Mouse (Mus musculus) intestine, embryonic 16.5 days (tissue): Measurements from ENCODE around the gene Pdlim1. TPM values are rescaled to one million over a fixed set of nuclear protein-coding genes. Genes with fewer than 3 reads are reported as not detected.

ENCODE experiments used
- ATAC-seq: fragments of 200-750 bp; cut with Nextera tagmentation; 2 replicates; pipeline ENCODE4 v1.8.0; 2017; ENCODE audit warnings: moderate TSS enrichment, moderate library complexity
- H3K27ac ChIP-seq: fragments of 300-500 bp; sonication (generic); 2 replicates; pipeline ENCODE4 v1.5.1; 2014; ENCODE audit warnings: mild to moderate bottlenecking, low read length
- H3K27me3 ChIP-seq: fragments of 300-500 bp; sonication (generic); replicated peaks from 2 replicates; pipeline ENCODE4 v1.6.1; 2014; ENCODE audit warnings: low read length, control low read depth, mixed read lengths; ENCODE audit not compliant: control insufficient read depth, insufficient read depth
- H3K36me3 ChIP-seq: fragments of 300-500 bp; sonication (generic); 2 replicates; pipeline ENCODE4 v1.6.1; 2014; ENCODE audit warnings: low read length, control low read depth; ENCODE audit not compliant: control insufficient read depth, insufficient read depth
- H3K4me1 ChIP-seq: fragments of 300-500 bp; sonication (generic); 2 replicates; pipeline ENCODE4 v1.6.1; 2014; ENCODE audit warnings: low read length, control low read depth, mixed read lengths; ENCODE audit not compliant: control insufficient read depth, insufficient read depth
- H3K4me2 ChIP-seq: fragments of 300-500 bp; sonication (generic); 2 replicates; pipeline ENCODE4 v1.6.1; 2014; ENCODE audit warnings: low read depth, low read length, control low read depth
- H3K4me3 ChIP-seq: fragments of 300-500 bp; sonication (generic); 2 replicates; pipeline ENCODE4 v1.5.1; 2014; ENCODE audit warnings: mild to moderate bottlenecking, low read length
- H3K9ac ChIP-seq: fragments of 300-500 bp; sonication (generic); 2 replicates; pipeline ENCODE4 v1.6.1; 2014; ENCODE audit warnings: low read depth, low read length
- H3K9me3 ChIP-seq: fragments of 300-500 bp; sonication (generic); 2 replicates; pipeline ENCODE4 v1.6.1; 2016; ENCODE audit warnings: low read length, control low read depth; ENCODE audit not compliant: control insufficient read depth
- WGBS: fragments of 180-500 bp; shearing (Covaris S2); extraction: QIAGEN DNeasy Blood & Tissue Kit; methylation state at CpG from one replicate; pipeline ENCODE4 v1.1.7; 2014; 5-methylcytosine and 5-hydroxymethylcytosine counted together
- polyA plus RNA-seq: library from polyadenylated mRNA; unstranded; fragments of >200 nt; fragmentation: Nextera tagmentation; extraction: Ambion mirVana; gene quantifications from 2 replicates; pipeline ENCODE4 v1.2.1, GENCODE M21; 2015

Gene Pdlim1
- polyA plus RNA-seq, 1 experiment from 2014 or later = 222 TPM

DNA sequence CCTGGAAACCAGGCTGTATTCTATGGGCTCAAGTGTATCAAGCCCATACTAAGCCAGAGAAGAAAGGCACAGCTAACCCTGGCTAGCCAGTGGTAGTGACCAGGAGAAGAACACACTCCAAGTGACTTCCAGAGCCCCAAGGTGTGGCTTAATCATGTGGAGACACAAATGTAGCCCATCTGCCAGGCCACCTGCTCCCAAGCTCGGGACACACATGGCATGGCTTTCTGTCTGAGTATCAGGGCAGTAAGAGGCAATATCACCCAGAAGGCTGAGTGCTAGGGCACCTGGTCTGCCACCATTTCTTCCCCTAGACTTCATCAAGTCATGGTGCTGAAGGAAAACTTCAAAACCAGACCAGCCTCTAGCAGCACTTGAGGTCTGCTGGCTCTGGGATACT, 22.6 kb upstream of the Pdlim1 start:
- H3K4me3 ChIP-seq = no peak overlapping the region
- no peaks in the 10 kb centered on the region; the same call in 1 of the 2 replicates for H3K36me3 ChIP-seq
- H3K4me2 ChIP-seq = no peak overlapping the region
- peaks cover 18% of the 10 kb centered on the region for H3K4me1 ChIP-seq
- ATAC-seq = no peak
- 76% methylated on average over 1 of the region's 1 CpGs for WGBS
- no peaks in the 10 kb centered on the region for H3K9me3 ChIP-seq
- no peak overlapping the region for H3K9ac ChIP-seq
- H3K27ac ChIP-seq = no peak overlapping the region
- no peaks in the 10 kb centered on the region for H3K27me3 ChIP-seq

DNA sequence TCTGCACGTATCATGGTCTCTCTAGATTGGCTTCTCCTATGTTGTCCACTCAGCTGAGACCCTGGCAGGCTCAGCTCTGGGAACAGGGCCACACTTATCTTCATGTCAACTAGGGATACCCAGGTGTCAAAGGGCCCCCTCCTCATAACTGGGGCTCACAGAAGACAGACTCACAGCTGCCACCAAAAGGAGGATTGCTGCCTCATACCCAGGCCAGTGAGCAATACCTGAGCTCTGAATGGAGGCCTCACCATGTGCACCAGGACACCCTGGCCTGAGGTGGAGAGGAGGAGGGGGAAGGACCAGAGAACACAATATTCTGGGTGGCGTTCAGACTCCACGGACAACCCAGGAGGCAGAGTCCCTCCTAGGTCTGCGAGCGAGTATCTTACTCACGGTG, 22.1 kb upstream of the Pdlim1 start:
- Histone ChIP-seq H3K27me3 (no peaks in the 10 kb centered on the region), H3K27ac (no peak overlapping the region), H3K4me3 (no peak overlapping the region), H3K36me3 (no peaks in the 10 kb centered on the region; the same call in 1 of the 2 replicates), H3K9ac (no peak overlapping the region), H3K9me3 (no peaks in the 10 kb centered on the region), H3K4me2 (no peak overlapping the region), H3K4me1 (peaks cover 14% of the 10 kb centered on the region)
- ATAC-seq = no peak
- 95% methylated on average over 6 of the region's 6 CpGs for WGBS

DNA sequence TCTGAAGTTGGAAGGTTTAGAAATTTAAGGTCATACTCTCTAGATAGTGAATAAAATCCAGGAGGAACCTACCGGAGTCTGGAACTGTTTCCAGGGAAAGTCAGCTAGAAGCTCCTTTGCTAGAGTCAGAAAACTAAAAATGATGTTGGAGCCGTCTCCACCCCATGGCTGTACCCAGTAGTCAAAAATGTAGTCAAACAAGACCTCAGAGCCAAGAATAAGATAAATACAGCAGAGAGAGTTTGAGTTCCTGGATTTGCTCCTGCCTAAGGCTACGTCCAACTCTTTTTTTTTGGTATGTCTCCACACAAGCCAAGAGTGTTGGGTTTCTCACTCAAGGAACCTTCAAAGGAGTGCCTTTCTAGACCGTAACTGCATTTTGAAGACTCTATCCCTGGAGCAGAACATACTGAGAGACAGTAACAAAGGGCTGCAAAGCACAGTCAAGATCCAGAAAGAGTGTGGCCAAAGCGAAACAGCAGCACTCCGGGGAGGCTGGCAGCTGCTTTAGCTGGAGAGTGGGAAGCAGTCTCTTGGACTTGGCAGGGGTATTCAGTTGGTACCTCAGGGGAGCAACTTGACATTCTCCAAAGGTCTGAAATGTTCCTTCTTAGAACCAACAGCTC, 18.6 kb upstream of the Pdlim1 start:
- 86% methylated on average over 6 of the region's 6 CpGs for WGBS
- H3K4me1 ChIP-seq = no peaks in the 10 kb centered on the region
- no peak overlapping the region for H3K27ac ChIP-seq
- no peak for ATAC-seq
- no peaks in the 10 kb centered on the region for H3K27me3 ChIP-seq
- H3K9ac ChIP-seq = no peak overlapping the region
- no peak overlapping the region for H3K4me3 ChIP-seq
- H3K36me3 ChIP-seq = no peaks in the 10 kb centered on the region; the same call in 1 of the 2 replicates
- H3K9me3 ChIP-seq = no peaks in the 10 kb centered on the region
- H3K4me2 ChIP-seq = no peak overlapping the region

DNA sequence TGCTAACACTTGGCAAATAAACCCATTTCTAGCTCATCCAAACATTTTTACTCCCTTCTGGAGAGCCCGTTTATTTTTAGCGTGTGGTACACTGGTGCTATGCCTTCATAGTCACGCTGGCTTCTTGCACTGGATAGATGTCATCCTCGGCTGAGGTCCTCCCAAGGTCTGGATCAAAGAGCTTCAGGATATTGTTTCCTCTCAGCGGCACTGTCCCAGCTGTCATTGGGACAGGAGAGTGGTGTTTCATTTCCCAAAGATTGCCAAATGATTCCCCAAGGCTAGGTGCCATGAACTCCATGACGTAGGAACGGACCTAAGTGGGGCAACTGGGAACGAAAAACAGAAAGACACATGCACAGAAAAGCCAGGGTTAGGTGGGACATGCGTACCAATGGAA, 16.8 kb upstream of the Pdlim1 start:
- no peaks in the 10 kb centered on the region for H3K4me1 ChIP-seq
- 89% methylated on average over 9 of the region's 9 CpGs for WGBS
- no peaks in the 10 kb centered on the region for H3K9me3 ChIP-seq
- no peak for ATAC-seq
- no peaks in the 10 kb centered on the region for H3K36me3 ChIP-seq
- no peak overlapping the region for H3K4me3 ChIP-seq
- no peak overlapping the region for H3K9ac ChIP-seq
- no peak overlapping the region for H3K27ac ChIP-seq
- no peak overlapping the region for H3K4me2 ChIP-seq
- no peaks in the 10 kb centered on the region for H3K27me3 ChIP-seq

DNA sequence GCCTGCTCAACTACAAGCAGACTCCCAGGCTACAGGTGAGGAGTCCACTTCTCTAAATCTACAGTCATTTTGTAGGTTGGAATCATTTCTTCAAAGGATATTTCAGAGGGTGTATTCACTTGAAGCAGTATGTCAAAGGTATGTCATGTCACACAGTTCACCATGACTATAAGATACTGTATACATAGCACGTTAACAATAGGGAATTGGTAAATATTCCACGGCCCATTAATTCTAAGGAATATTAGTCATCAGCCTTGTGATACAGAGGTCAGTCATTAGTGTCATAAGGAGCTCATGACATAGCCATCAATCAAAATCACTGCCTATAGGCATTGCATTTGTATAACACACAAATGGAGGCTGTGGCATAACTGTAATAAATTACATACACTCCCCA, 13.1 kb upstream of the Pdlim1 start:
- H3K27ac ChIP-seq = no peak overlapping the region
- no peak overlapping the region for H3K9ac ChIP-seq
- H3K9me3 ChIP-seq = no peaks in the 10 kb centered on the region
- WGBS = 78% methylated on average over 2 of the region's 2 CpGs
- ATAC-seq = no peak
- no peak overlapping the region for H3K4me2 ChIP-seq
- H3K27me3 ChIP-seq = no peaks in the 10 kb centered on the region
- no peaks in the 10 kb centered on the region for H3K36me3 ChIP-seq
- H3K4me3 ChIP-seq = no peak overlapping the region
- no peaks in the 10 kb centered on the region for H3K4me1 ChIP-seq

DNA sequence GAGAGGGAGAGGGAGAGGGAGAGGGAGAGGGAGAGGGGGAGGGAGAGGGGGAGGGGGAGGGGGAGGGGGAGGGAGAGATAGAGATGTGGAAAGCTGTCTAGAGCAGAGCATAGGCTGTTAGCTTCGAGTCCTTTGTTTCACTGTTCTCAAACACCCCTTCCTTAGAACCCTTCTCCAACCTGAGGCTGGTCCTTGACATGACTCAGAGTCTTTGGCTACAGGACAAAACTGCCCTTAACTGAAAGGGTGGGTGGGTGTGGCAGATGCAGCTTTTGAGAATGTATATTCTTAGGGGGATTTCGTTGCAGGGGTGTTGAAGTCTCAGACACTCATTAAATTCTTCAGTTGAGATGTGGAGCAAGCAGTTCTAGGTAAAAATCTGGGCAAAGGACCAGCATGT, 11.8 kb upstream of the Pdlim1 start:
- Histone ChIP-seq H3K27me3 (no peaks in the 10 kb centered on the region), H3K27ac (no peak overlapping the region), H3K9me3 (no peaks in the 10 kb centered on the region), H3K4me1 (no peaks in the 10 kb centered on the region), H3K4me2 (no peak overlapping the region), H3K36me3 (no peaks in the 10 kb centered on the region), H3K4me3 (no peak overlapping the region), H3K9ac (no peak overlapping the region)
- no peak for ATAC-seq
- 71% methylated on average over 2 of the region's 2 CpGs for WGBS

DNA sequence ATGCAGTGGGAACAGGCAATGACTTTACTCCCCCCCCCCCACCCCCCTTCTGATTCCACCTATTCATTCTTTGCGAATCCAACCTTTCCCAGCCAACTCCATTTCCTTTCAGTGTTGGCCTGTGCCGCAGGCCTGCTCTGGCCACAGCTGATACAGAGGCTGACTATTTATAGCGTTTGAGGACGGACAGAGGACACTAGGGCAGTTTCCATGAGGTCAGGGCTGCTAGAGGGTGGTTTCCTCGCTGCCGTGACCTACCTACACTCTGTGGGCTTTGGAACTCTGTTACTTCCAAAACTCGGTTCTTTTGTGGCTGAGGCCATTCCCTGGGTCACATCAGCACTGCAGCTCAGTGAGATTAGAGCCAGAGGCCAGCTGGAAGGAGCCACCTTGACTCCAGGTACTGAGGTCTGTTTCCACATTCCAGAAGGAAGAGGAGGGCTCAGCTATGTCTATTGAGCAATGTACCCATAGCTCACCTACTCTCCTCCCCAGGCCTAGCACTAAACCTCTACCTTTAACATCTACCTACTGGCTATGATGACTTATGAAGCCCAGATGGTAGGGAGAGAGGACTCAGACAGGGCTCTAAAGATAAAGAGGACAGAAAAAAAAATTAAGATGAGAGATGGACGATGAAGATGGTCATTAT, 6.9 kb upstream of the Pdlim1 start:
- H3K4me3 ChIP-seq = no peak overlapping the region
- H3K9ac ChIP-seq = no peak overlapping the region
- no peaks in the 10 kb centered on the region for H3K9me3 ChIP-seq
- no peak overlapping the region for H3K27ac ChIP-seq
- H3K27me3 ChIP-seq = no peaks in the 10 kb centered on the region
- H3K4me2 ChIP-seq = no peak overlapping the region
- H3K36me3 ChIP-seq = no peaks in the 10 kb centered on the region
- no peaks in the 10 kb centered on the region for H3K4me1 ChIP-seq
- WGBS = 77% methylated on average over 8 of the region's 8 CpGs
- ATAC-seq = no peak

DNA sequence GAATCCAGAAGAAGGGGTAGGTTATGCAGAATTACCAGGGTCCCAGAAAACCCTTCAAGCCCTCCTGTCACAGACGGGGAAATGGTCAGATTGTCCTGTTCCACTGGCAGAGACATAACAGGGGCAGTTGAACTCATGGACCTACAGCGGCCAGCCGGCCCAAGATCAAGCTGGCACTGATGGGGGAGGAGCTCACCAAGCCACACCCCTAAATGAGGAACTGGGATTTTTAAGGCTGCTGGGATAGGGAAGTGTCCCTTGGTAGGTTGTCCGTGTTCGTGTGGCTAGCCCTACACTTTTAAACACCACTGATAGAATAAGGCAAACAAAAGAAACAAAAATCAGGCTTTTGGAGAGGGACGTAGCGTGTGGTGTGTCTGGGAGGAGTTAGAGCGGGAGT, 5.9 kb upstream of the Pdlim1 start:
- 90% methylated on average over 8 of the region's 8 CpGs for WGBS
- Histone ChIP-seq H3K27me3 (no peaks in the 10 kb centered on the region), H3K9me3 (no peaks in the 10 kb centered on the region), H3K36me3 (no peaks in the 10 kb centered on the region), H3K4me3 (no peak overlapping the region), H3K4me1 (no peaks in the 10 kb centered on the region), H3K4me2 (no peak overlapping the region), H3K27ac (no peak overlapping the region), H3K9ac (no peak overlapping the region)
- ATAC-seq = no peak

DNA sequence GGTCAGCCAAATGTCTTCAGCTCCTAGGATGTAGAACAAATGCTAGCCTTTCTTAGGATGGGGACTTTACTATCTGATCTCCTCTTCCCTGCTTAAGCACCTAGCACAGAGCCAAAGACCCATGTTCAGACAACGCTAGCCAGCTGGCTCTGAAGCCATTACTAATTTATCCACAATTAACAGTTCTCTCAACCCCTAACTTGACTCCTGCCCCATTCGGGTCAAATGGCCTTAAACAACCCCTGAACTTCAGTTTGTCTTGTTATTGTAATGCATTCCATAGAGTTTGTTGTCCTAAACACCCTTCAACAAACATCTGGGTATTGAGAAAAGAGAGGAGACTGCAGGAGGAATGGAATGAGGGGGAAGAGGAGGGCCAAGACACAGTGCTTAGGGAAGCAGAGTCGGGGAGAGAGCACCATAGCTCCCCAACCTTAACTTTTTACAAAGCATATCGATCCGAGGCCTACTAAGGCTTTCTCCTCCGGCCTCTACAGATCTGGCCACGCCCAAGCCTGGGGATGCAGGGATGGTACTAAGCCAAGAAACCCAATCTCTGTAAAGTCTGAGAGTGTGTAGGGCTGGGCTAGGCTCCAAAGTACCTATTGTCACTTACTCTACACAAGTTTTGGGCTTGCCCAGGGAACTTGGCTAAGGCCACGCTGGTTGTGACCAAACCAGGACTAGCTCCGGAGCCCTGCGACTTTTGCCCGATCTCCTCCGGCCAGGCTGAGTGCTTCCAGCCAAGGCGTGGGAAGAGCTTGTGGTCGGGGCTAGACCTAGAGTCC, 4.0 kb upstream of the Pdlim1 start:
- H3K36me3 ChIP-seq = no peaks in the 10 kb centered on the region
- H3K27me3 ChIP-seq = no peaks in the 10 kb centered on the region
- H3K4me3 ChIP-seq = no peak overlapping the region
- no peaks in the 10 kb centered on the region for H3K9me3 ChIP-seq
- H3K4me2 ChIP-seq = no peak overlapping the region
- H3K27ac ChIP-seq = no peak overlapping the region
- peaks cover 4% of the 10 kb centered on the region; the same call in 1 of the 2 replicates for H3K4me1 ChIP-seq
- ATAC-seq = no peak
- WGBS = 84% methylated on average over 14 of the region's 14 CpGs
- H3K9ac ChIP-seq = no peak overlapping the region
